ENCODE assay signal across 13 mouse cellular contexts in the genomic region with DNA sequence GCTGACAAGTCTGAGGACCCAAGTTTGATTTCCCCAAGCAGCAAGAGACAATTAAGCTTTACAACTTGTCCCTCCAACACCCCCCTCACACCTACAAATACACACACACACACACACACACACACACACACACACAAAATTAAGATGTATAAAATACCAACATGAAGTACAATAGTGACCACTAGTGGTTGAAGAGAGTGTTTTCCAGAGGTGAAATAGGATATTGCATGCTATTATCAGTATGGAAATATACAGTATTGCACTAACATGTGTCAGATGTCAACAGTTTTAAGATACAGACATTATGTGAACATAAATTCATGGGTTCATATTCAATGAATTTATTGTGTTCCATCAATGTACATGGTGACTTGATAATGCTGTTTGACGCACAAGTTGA.
A peak's percentile ranks its signal among the peaks of the same experiment; 100 is the strongest.
DNase-seq lines count a peak whose midpoint lies in the region; ATAC-seq and TF ChIP-seq lines count a peak whose summit lies in the region.
"Had no signal": no experiment of that assay in that cellular context is flagged by ENCODE, and none has a peak within 500 bp of the region (broad histone marks: within the 10 kb centered on the region; RNA-seq: fewer than 3 reads in every experiment).

No protein-coding gene starts in this region.

- no peak for DNase-seq in heart, adult 2 months
- no peak for DNase-seq in heart, postnatal 4 days
- no peak for DNase-seq in liver, embryonic 14.5 days (ENCODE audit: low read depth in 3 of 3, low spot score in 3 of 3)
- no peak for DNase-seq in liver, embryonic 11.5 days (ENCODE audit: low spot score)
- peak; percentile 30 for DNase-seq in MEL (ENCODE audit: low read depth, low spot score)
- peak; percentile 57 for DNase-seq in forebrain, embryonic 14.5 days (ENCODE audit: low spot score)
- no peak for DNase-seq in left cerebral cortex, adult 18-20 months (ENCODE audit: low spot score in 2 of 2)
- DNase-seq in layer of hippocampus, adult 18-20 months (ENCODE audit: low spot score in 2 of 2), result no peak
- DNase-seq: adrenal gland, postnatal 10 days; thymus, postnatal 25 days had no signal

- no peaks in the 10 kb centered on the region for H3K27me3 ChIP-seq in heart, adult 2 months (ENCODE audit: control insufficient read depth, insufficient read depth, low read length)
- H3K27me3 ChIP-seq in liver, embryonic 14.5 days (ENCODE audit: control insufficient read depth, insufficient read depth, low read length), result no peaks in the 10 kb centered on the region
- H3K27me3 ChIP-seq in liver, embryonic 11.5 days (replicated peaks; ENCODE audit: control insufficient read depth, insufficient read depth, low read length), result no peaks in the 10 kb centered on the region
- no peaks in the 10 kb centered on the region; a peak in 1 of 4 replicates for H3K27me3 ChIP-seq in MEL (ENCODE audit: control insufficient read depth in 1 of 2, insufficient read depth in 2 of 2, low read length in 2 of 2)
- no peaks in the 10 kb centered on the region for H3K27me3 ChIP-seq in forebrain, embryonic 14.5 days (replicated peaks; ENCODE audit: control insufficient read depth, insufficient read depth, low read length)
- H3K27me3 ChIP-seq: heart, embryonic 12.5 days; intestine, embryonic 15.5 days had no signal

- H3K9ac ChIP-seq in heart, adult 2 months (ENCODE audit: low read depth, low read length), result no peak overlapping the region
- no peak overlapping the region for H3K9ac ChIP-seq in liver, embryonic 14.5 days (replicated peaks)
- no peak overlapping the region for H3K9ac ChIP-seq in liver, embryonic 11.5 days (ENCODE audit: low read depth, low read length)
- H3K9ac ChIP-seq in MEL (ENCODE audit: control insufficient read depth, low read depth, low read length, poor library complexity, severe bottlenecking), result no peak overlapping the region
- no peak overlapping the region for H3K9ac ChIP-seq in forebrain, embryonic 14.5 days (ENCODE audit: low read length)
- H3K9ac ChIP-seq: heart, embryonic 12.5 days; intestine, embryonic 15.5 days had no signal

- no peak for ATAC-seq in liver, embryonic 14.5 days (ENCODE audit: insufficient read depth)
- ATAC-seq in liver, embryonic 11.5 days (replicated peaks; ENCODE audit: low FRiP score), result no peak
- ATAC-seq in forebrain, embryonic 14.5 days, result peak; percentile 44; the same call in 1 of the 2 replicates
- ATAC-seq: intestine, embryonic 15.5 days had no signal

- no peak for TF ChIP-seq EP300 in heart, adult 2 months (IDR thresholded peaks at IDR 0.05; ENCODE audit: insufficient read depth, low read depth, low read length)
- no peak for TF ChIP-seq EP300 in liver, embryonic 14.5 days (IDR thresholded peaks at IDR 0.05; ENCODE audit: low read depth)
- no peak for TF ChIP-seq EP300 in MEL (IDR thresholded peaks at IDR 0.05; ENCODE audit: low read depth in 1 of 2, low read length in 2 of 2)

- WGBS in heart, adult 2 months, result 84% methylated on average over 1 of the region's 1 CpGs
- 63% methylated on average over 1 of the region's 1 CpGs for WGBS in liver, embryonic 14.5 days (ENCODE audit: insufficient replicate concordance)
- WGBS in liver, embryonic 11.5 days, result 90% methylated on average over 1 of the region's 1 CpGs
- WGBS in forebrain, embryonic 14.5 days, result 93% methylated on average over 1 of the region's 1 CpGs

- H3K4me2 ChIP-seq in liver, embryonic 14.5 days (ENCODE audit: low read depth), result no peak overlapping the region
- no peak overlapping the region for H3K4me2 ChIP-seq in liver, embryonic 11.5 days
- H3K4me2 ChIP-seq in forebrain, embryonic 14.5 days (ENCODE audit: low read length), result no peak overlapping the region
- H3K4me2 ChIP-seq: heart, embryonic 12.5 days; intestine, embryonic 15.5 days had no signal

- no peak for TF ChIP-seq POLR2A in heart, adult 2 months (IDR thresholded peaks at IDR 0.05; ENCODE audit: insufficient read depth, low read depth, low read length)
- no peak for TF ChIP-seq POLR2A in MEL (IDR thresholded peaks at IDR 0.05; ENCODE audit: control insufficient read depth in 1 of 2, insufficient read depth in 1 of 2, low read depth in 1 of 2, low read length in 2 of 2, poor library complexity in 1 of 2)

- no peaks in the 10 kb centered on the region for H3K79me2 ChIP-seq in heart, adult 2 months (replicated peaks; ENCODE audit: control insufficient read depth, insufficient read depth, low read length)
- no peaks in the 10 kb centered on the region for H3K79me2 ChIP-seq in MEL (ENCODE audit: control insufficient read depth, insufficient read depth, low read length, poor library complexity)

- H3K9me3 ChIP-seq in liver, embryonic 14.5 days (ENCODE audit: control insufficient read depth, low read length), result no peaks in the 10 kb centered on the region
- no peaks in the 10 kb centered on the region for H3K9me3 ChIP-seq in liver, embryonic 11.5 days (ENCODE audit: control insufficient read depth, low read length)
- H3K9me3 ChIP-seq in MEL (replicated peaks; ENCODE audit: insufficient read depth, low read length), result no peaks in the 10 kb centered on the region
- H3K9me3 ChIP-seq in forebrain, embryonic 14.5 days (replicated peaks; ENCODE audit: control insufficient read depth, low read length), result no peaks in the 10 kb centered on the region
- H3K9me3 ChIP-seq: heart, embryonic 12.5 days; intestine, embryonic 15.5 days had no signal

- intact Hi-C loops in heart, adult 2 months (cut with DNase I), result loop anchor here (5.0 kb wide), 1 partner anchor 727 kb away; no protein-coding TSS in a partner anchor

- H3K36me3 ChIP-seq in heart, adult 2 months (ENCODE audit: control insufficient read depth, insufficient read depth, low read length), result no peaks in the 10 kb centered on the region
- H3K36me3 ChIP-seq in liver, embryonic 14.5 days (replicated peaks; ENCODE audit: control insufficient read depth, insufficient read depth, low read depth), result no peaks in the 10 kb centered on the region
- no peaks in the 10 kb centered on the region for H3K36me3 ChIP-seq in liver, embryonic 11.5 days (ENCODE audit: control insufficient read depth, insufficient read depth, low read length)
- no peaks in the 10 kb centered on the region for H3K36me3 ChIP-seq in MEL (ENCODE audit: control insufficient read depth in 1 of 2, insufficient read depth in 2 of 2, low read length in 2 of 2)
- H3K36me3 ChIP-seq in forebrain, embryonic 14.5 days (ENCODE audit: control insufficient read depth, insufficient read depth, low read length), result no peaks in the 10 kb centered on the region
- H3K36me3 ChIP-seq: heart, embryonic 12.5 days; intestine, embryonic 15.5 days had no signal

- H3K4me3 ChIP-seq in heart, adult 2 months, result no peak overlapping the region
- H3K4me3 ChIP-seq in liver, embryonic 14.5 days (ENCODE audit: insufficient read depth in 1 of 2, low read depth in 2 of 2, low read length in 2 of 2), result no peak overlapping the region
- no peak overlapping the region for H3K4me3 ChIP-seq in liver, embryonic 11.5 days (ENCODE audit: low read depth, low read length)
- H3K4me3 ChIP-seq in MEL (ENCODE audit: control insufficient read depth in 1 of 2, insufficient read depth in 1 of 2, low read depth in 2 of 2, low read length in 2 of 2), result no peak overlapping the region
- H3K4me3 ChIP-seq in forebrain, embryonic 14.5 days (ENCODE audit: low read depth, low read length), result no peak overlapping the region
- H3K4me3 ChIP-seq: heart, embryonic 12.5 days; intestine, embryonic 15.5 days had no signal

- no peak overlapping the region for H3K27ac ChIP-seq in heart, adult 2 months
- H3K27ac ChIP-seq in liver, embryonic 14.5 days, result no peak overlapping the region
- no peak overlapping the region for H3K27ac ChIP-seq in liver, embryonic 11.5 days (ENCODE audit: low read depth, low read length)
- H3K27ac ChIP-seq in MEL (ENCODE audit: control insufficient read depth, low read depth, low read length), result no peak overlapping the region
- no peak overlapping the region for H3K27ac ChIP-seq in forebrain, embryonic 14.5 days (ENCODE audit: low read depth, low read length)
- H3K27ac ChIP-seq: intestine, embryonic 15.5 days; macrophage had no signal

- TF ChIP-seq RAD21 in MEL (IDR thresholded peaks at IDR 0.05; ENCODE audit: low read depth, low read length), result peak; percentile 64

- no peaks in the 10 kb centered on the region for H3K4me1 ChIP-seq in heart, adult 2 months (ENCODE audit: control insufficient read depth, insufficient read depth, low read length)
- H3K4me1 ChIP-seq in liver, embryonic 14.5 days (replicated peaks; ENCODE audit: control insufficient read depth in 2 of 2, insufficient read depth in 2 of 2, low read length in 1 of 2), result no peaks in the 10 kb centered on the region
- no peaks in the 10 kb centered on the region for H3K4me1 ChIP-seq in liver, embryonic 11.5 days (replicated peaks; ENCODE audit: control insufficient read depth, insufficient read depth, low read length)
- no peaks in the 10 kb centered on the region for H3K4me1 ChIP-seq in MEL (ENCODE audit: control insufficient read depth in 1 of 2, insufficient read depth in 2 of 2, low read length in 2 of 2)
- H3K4me1 ChIP-seq in forebrain, embryonic 14.5 days (ENCODE audit: control insufficient read depth, insufficient read depth, low read length), result no peaks in the 10 kb centered on the region
- H3K4me1 ChIP-seq: heart, embryonic 12.5 days; intestine, embryonic 15.5 days had no signal

- TF ChIP-seq CTCF in heart, adult 2 months (IDR thresholded peaks at IDR 0.05), result peak; percentile 63
- TF ChIP-seq CTCF in liver, embryonic 14.5 days (IDR thresholded peaks at IDR 0.05; ENCODE audit: low read depth), result peak; percentile 29; the same call in 1 of the 2 replicates
- TF ChIP-seq CTCF in MEL (IDR thresholded peaks at IDR 0.05 in 2 of 3, conservative IDR thresholded peaks at IDR 0.05 in 1 of 3; ENCODE audit: control insufficient read depth in 1 of 3, insufficient read depth in 1 of 3, low read depth in 2 of 3, low read length in 3 of 3, poor library complexity in 1 of 3, severe bottlenecking in 1 of 3), result peak in 2 of 3 experiments; percentile 14 to 68; a peak in 3 of 6 replicates

TF ChIP-seq in MEL, 35 proteins besides CTCF, POLR2A, EP300 and RAD21:
- no peak for TF ChIP-seq CHD2 (IDR thresholded peaks at IDR 0.05; ENCODE audit: low read length)
- peak; percentile 60 for TF ChIP-seq ZC3H11A (IDR thresholded peaks at IDR 0.05; ENCODE audit: low read depth, low read length)
- TF ChIP-seq KAT2A (conservative IDR thresholded peaks at IDR 0.05; ENCODE audit: low read depth, low read length), result no peak
- no peak for TF ChIP-seq GATA1 (IDR thresholded peaks at IDR 0.05; ENCODE audit: low read depth, low read length)
- peak; percentile 72 for TF ChIP-seq SMC3 (IDR thresholded peaks at IDR 0.05; ENCODE audit: low read depth, low read length)
- no peak for TF ChIP-seq BHLHE40 (IDR thresholded peaks at IDR 0.05; ENCODE audit: borderline replicate concordance, low read depth, low read length)
- TF ChIP-seq MYC (IDR thresholded peaks at IDR 0.05; ENCODE audit: low read depth, low read length), result no peak
- no peak for TF ChIP-seq MEF2A (IDR thresholded peaks at IDR 0.05; ENCODE audit: extremely low read depth, insufficient replicate concordance, low read depth, low read length, poor library complexity, severe bottlenecking)

Comparison
In these comparisons a context has a peak if more than half of its experiments do, and no peak if none do; other contexts are left out.
1. DNase-seq: peak in MEL (single experiment) and forebrain, embryonic 14.5 days (single experiment); none in heart, adult 2 months (0 of 2), heart, postnatal 4 days (single experiment), liver, embryonic 14.5 days (0 of 3), liver, embryonic 11.5 days (single experiment), left cerebral cortex, adult 18-20 months (0 of 2) and layer of hippocampus, adult 18-20 months (0 of 2).
2. Peak in every context shown above with its lines, with median percentiles within 50 percentile points of each other: CTCF ChIP-seq.